Mouse (Mus musculus) limb, embryonic 14.5 days (tissue): Measurements from ENCODE around the gene Sf3b4. TPM values are rescaled to one million over a fixed set of nuclear protein-coding genes. Genes with fewer than 3 reads are reported as not detected.

Experiments used
- ATAC-seq: fragments of 200-750 bp; cut with Nextera tagmentation; 2 replicates; pipeline ENCODE4 v1.8.0; 2017; ENCODE audit warnings: low read depth, moderate number of reproducible peaks, moderate TSS enrichment; ENCODE audit not compliant: low FRiP score
- DNase-seq: peaks from one replicate; pipeline ENCODE4 v3.0.0-alpha.2; 2015; ENCODE audit warnings: low spot score
- H3K27ac ChIP-seq: fragments of 300-500 bp; sonication (generic); replicated peaks from 2 replicates; pipeline ENCODE4 v1.5.1; 2014; ENCODE audit warnings: low read depth, mild to moderate bottlenecking, low read length, moderate library complexity, mixed read lengths
- H3K27me3 ChIP-seq: fragments of 300-500 bp; sonication (generic); 2 replicates; pipeline ENCODE4 v1.6.1; 2014; ENCODE audit warnings: low read length, mixed read lengths; ENCODE audit not compliant: control insufficient read depth, insufficient read depth
- H3K36me3 ChIP-seq: fragments of 300-500 bp; sonication (generic); 2 replicates; pipeline ENCODE4 v1.6.1; 2014; ENCODE audit warnings: mild to moderate bottlenecking, low read length, moderate library complexity, mixed read lengths; ENCODE audit not compliant: control insufficient read depth, insufficient read depth
- H3K4me1 ChIP-seq: fragments of 300-500 bp; sonication (generic); 2 replicates; pipeline ENCODE4 v1.6.1; 2014; ENCODE audit warnings: antibody characterized with exemption, low read length, mixed read lengths; ENCODE audit not compliant: control insufficient read depth, insufficient read depth
- H3K4me2 ChIP-seq: fragments of 300-500 bp; sonication (generic); replicated peaks from 2 replicates; pipeline ENCODE4 v1.6.1; 2014; ENCODE audit warnings: low read depth, mild to moderate bottlenecking, low read length, moderate library complexity; ENCODE audit not compliant: severe bottlenecking
- H3K4me3 ChIP-seq: fragments of 300-500 bp; sonication (generic); replicated peaks from 2 replicates; pipeline ENCODE4 v1.5.1; 2014; ENCODE audit warnings: low read length
- H3K9ac ChIP-seq: fragments of 300-500 bp; sonication (generic); 2 replicates; pipeline ENCODE4 v1.6.1; 2014; ENCODE audit warnings: mild to moderate bottlenecking, low read depth, low read length, moderate library complexity; ENCODE audit not compliant: severe bottlenecking
- H3K9me3 ChIP-seq: fragments of 300-500 bp; sonication (generic); 2 replicates; pipeline ENCODE4 v1.6.1; 2016; ENCODE audit warnings: low read length; ENCODE audit not compliant: control insufficient read depth
- POLR2A ChIP-seq: fragments of 200-500 bp; IDR thresholded peaks from 2 replicates; pipeline ENCODE4 v1.8.0; 2012; ENCODE audit warnings: inconsistent platforms, mild to moderate bottlenecking, moderate library complexity, borderline replicate concordance; ENCODE audit not compliant: insufficient read depth, insufficient read length; ENCODE audit errors: extremely low read depth
- WGBS: fragments of 180-500 bp; shearing (Covaris S2); extraction: QIAGEN DNeasy Blood & Tissue Kit; methylation state at CpG from one replicate; pipeline ENCODE4 v1.1.7; 2014; 5-methylcytosine and 5-hydroxymethylcytosine counted together
- polyA plus RNA-seq, 2 experiments: library from polyadenylated mRNA; depleted of rRNA in 1 of 2; stranded (reverse) in 1 of 2; unstranded in 1 of 2; fragments of >200 nt; fragmentation: Nextera tagmentation in 1 of 2; extraction: Ambion mirVana in 1 of 2; gene quantifications; 2 replicates each; pipeline versions ENCODE4 v1.2.1 to v1.2.3; 2012 to 2014

Gene Sf3b4
- polyA plus RNA-seq, 2 experiments = 126 to 173 TPM

GRCm38 (mm10) chr3:96175251-96175650 is 3.1 kb downstream of the Sf3b4 start:
- H3K9ac ChIP-seq = no peak overlapping the region
- 92% methylated on average over 6 of the region's 6 CpGs for WGBS
- ATAC-seq (no peak), DNase-seq (no peak)
- H3K4me1 ChIP-seq = peaks cover 12% of the 10 kb centered on the region
- no peaks in the 10 kb centered on the region for H3K9me3 ChIP-seq
- peaks cover 45% of the 10 kb centered on the region for H3K36me3 ChIP-seq
- H3K4me2 ChIP-seq = no peak overlapping the region
- no peak overlapping the region for H3K27ac ChIP-seq
- H3K27me3 ChIP-seq = no peaks in the 10 kb centered on the region
- H3K4me3 ChIP-seq = no peak overlapping the region
- no peak for TF ChIP-seq POLR2A

GRCm38 (mm10) chr3:96178427-96178826 is 6.3 kb downstream of the Sf3b4 start:
- no peak for ATAC-seq
- Histone ChIP-seq H3K36me3 (peaks cover 45% of the 10 kb centered on the region), H3K9ac (no peak overlapping the region), H3K27me3 (no peaks in the 10 kb centered on the region), H3K4me2 (no peak overlapping the region), H3K4me3 (no peak overlapping the region), H3K9me3 (no peaks in the 10 kb centered on the region), H3K4me1 (peaks cover 18% of the 10 kb centered on the region), H3K27ac (no peak overlapping the region)
- WGBS = 83% methylated on average over 4 of the region's 4 CpGs
- no peak for TF ChIP-seq POLR2A
- DNase-seq = no peak

DNA sequence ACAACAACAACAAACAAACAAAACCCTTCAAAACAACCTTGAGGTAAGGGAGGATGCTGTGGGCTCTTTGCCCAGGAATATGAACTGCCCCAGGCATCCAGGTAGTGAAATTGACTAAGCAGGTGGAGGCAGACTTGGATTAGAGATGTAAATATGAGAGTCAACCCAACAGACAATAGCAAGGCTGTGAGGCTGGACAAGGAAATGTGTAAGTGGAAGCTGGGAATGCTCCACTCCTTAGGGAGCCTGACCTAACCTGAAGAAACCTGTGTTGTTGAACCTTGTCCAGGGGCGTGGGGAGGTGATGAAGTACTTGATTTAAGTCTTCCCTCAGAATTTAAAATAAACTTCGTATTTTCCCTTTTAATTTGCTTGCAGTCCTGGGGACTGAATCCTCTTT is 6.8 kb downstream of the Sf3b4 start:
- WGBS = 83% methylated on average over 2 of the region's 2 CpGs
- no peak overlapping the region for H3K4me3 ChIP-seq
- TF ChIP-seq POLR2A = no peak
- DNase-seq (no peak), ATAC-seq (no peak)
- no peaks in the 10 kb centered on the region for H3K27me3 ChIP-seq
- no peaks in the 10 kb centered on the region for H3K9me3 ChIP-seq
- no peak overlapping the region for H3K9ac ChIP-seq
- peaks cover 18% of the 10 kb centered on the region for H3K4me1 ChIP-seq
- H3K36me3 ChIP-seq = peaks cover 42% of the 10 kb centered on the region
- no peak overlapping the region for H3K4me2 ChIP-seq
- H3K27ac ChIP-seq = no peak overlapping the region

GRCm38 (mm10) chr3:96179531-96179930 is 7.4 kb downstream of the Sf3b4 start:
- H3K4me3 ChIP-seq = no peak overlapping the region
- H3K4me1 ChIP-seq = peaks cover 16% of the 10 kb centered on the region
- H3K9me3 ChIP-seq = no peaks in the 10 kb centered on the region
- ATAC-seq (no peak), DNase-seq (no peak)
- no peaks in the 10 kb centered on the region for H3K27me3 ChIP-seq
- no peak overlapping the region for H3K4me2 ChIP-seq
- whole genome bisulfite sequencing = 63% methylated on average over 4 of the region's 4 CpGs
- H3K27ac ChIP-seq = no peak overlapping the region
- no peak for TF ChIP-seq POLR2A
- peaks cover 36% of the 10 kb centered on the region for H3K36me3 ChIP-seq
- H3K9ac ChIP-seq = no peak overlapping the region

DNA sequence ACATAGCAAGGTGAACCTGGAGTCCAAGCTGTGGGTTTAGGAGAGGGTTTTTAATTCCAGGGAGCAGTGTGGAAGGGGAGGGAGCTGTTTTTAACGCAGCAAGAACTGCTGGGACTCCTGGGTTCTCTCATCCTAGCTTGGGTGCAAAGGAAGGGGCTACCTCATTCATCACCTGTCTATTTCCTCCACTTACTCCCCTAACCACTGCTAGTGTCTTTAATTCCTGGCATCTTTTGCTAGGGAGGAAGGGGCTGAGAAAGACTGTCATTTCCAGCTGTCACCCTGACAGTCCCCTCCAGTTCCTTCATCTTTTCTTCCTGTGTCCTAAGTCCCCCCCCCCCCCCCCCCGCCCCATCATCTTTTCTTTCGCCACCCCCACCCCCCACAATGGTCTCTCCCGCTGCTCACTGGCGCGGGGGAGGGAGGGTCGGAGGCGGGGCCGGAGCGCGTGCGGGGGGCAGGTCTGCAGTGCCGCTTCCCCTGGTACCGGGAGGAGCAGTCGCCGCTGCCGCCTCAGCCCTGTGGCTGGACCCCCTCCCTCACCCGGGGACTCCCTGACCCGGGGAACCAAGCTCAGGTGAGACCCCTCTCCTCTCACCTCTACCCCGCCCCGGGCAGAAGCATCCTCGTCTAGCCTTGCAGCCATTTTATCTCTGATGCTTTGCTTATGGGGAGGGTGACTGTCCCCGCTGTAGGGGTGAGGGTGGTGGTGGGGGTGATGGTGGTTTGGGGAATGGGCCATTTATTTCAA is 8.8 kb downstream of the Sf3b4 start, which contains the start of gene Sv2a:
Gene Sv2a, plus strand, starts transcription at position 425 of the 751 bp plus-strand sequence.
- Histone ChIP-seq H3K4me2 (peak within 1 kb of the TSS; percentile 71), H3K9me3 (no peaks in the 10 kb centered on the region), H3K27ac (no peak within 1 kb of the TSS), H3K4me1 (peaks cover 16% of the 10 kb centered on the region), H3K4me3 (peak within 1 kb of the TSS; percentile 52), H3K27me3 (no peaks in the 10 kb centered on the region), H3K9ac (peak within 1 kb of the TSS; percentile 61), H3K36me3 (peaks cover 22% of the 10 kb centered on the region)
- WGBS = 3% methylated on average over 21 of the region's 23 CpGs
- ATAC-seq (peak; percentile 61), DNase-seq (no peak)
- no peak for TF ChIP-seq POLR2A
